Mouse (Mus musculus) megakaryocyte, embryonic 14.5 days (primary cell): ENCODE measurements around the gene Plvap.

ENCODE experiments used
- FLI1 ChIP-seq: IDR thresholded peaks from 2 replicates; pipeline ENCODE4 v1.6.1; 2012; ENCODE audit warnings: low read length, inconsistent platforms, mixed read lengths
- GATA1 ChIP-seq: IDR thresholded peaks from 3 replicates; pipeline ENCODE4 v1.6.1; 2012; ENCODE audit warnings: mixed read lengths, low read length, inconsistent platforms, borderline replicate concordance

- TF ChIP-seq GATA1 (no peak), FLI1 (no peak)
Measured at GRCm38 (mm10) chr8:71485142-71486135, 26.1 kb downstream of the Plvap start, which contains the start of gene Ano8.
